Mouse (Mus musculus) MEL-GATA-1-ER (cell line): ENCODE results near the gene Rhag.

Experiments
- DNase-seq: peaks from one replicate; pipeline ENCODE4 v3.0.0-alpha.2; 2012; ENCODE audit warnings: low read depth; ENCODE audit errors: extremely low read depth

The Rhag gene

DNA sequence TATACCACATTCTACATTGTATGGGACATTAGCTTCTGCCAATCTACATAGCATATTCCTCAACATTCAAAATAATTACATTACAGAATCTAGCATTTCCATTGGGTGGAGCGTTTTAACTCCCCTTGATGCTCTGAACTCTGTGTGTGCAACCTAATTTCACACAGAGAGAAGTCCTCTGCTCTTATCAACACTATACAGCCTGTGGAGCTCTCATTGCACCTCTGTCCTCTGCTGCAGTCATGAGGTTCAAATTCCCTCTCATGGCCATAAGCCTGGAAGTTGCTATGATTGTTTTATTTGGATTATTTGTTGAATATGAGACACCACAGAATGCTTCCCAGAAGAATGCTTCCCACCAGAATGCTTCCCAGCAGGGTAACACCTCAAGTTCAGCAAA, at the start of gene Rhag:
Gene Rhag (plus strand): TSS at position 193 of the 400 bp plus-strand sequence.
- peak; percentile 91 for DNase-seq

DNA sequence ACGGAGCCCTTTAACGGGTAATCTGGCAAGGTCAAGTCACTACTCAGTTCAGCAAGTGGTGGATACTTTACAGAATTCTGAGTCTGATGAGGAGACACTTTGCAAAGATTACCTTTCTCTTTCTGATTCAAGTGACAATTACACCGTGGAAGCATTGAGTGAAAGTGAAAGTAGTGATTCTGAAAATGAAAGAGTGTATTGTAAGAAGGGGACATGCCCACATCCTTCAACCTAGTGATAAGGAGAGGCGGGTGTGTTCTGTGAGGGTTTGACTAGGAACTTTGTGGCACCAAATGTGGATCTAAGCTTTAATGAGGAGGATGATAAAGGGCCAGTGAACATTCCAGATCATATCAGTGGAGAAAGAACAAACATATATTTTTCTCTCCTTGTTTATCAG, 47.3 kb upstream of the Rhag start:
- no peak for DNase-seq

- DNase-seq = no peak
Observed at GRCm38 (mm10) chr17:40767120-40767519, 43.8 kb upstream of the Rhag start.

- DNase-seq = peak; percentile 59
Observed at GRCm38 (mm10) chr17:40789877-40790276, 21.0 kb upstream of the Rhag start.

DNA sequence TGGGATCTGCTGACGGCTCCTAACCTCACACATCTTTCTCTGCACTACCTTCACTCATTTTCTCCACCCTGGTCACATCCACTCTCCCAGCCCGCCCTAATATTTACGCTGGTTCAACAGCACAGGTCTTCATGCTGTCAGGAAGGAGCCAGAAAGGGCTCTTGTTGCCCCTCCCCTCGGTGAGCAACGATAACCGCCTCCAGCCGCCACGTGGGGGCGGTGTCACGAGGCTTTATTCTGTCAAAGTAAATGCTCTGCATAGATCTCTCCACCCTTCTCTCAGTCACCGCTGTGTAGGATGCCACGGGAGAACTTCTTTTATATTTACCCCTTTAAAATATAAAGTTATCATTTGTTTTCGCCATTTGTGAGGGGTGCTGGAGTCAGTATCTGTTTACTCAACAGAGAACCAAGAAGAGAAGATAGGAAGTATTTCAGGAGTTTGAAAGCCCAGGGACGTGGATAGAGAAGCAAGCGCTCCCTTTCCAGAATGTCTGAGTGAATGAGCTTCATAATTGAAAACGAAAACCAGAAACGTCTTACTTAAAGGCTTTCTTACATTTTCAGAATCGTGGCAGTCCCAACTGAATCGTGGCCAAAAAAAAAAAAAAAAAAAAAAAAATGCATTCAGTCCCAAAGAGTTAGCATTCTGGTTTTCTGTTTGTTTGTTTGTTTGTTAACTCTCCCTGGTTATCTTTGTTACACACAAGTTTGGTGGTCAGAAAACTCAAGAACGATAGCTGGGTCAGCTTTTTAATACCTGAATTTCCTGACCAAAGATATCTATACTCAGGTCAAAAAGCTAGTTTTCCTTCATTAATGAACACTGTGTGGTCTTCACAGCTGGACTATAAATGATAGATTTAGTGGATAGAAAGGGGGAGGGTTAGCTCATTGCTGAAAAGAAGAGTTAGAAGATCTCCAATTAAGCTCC, 16.7 kb upstream of the Rhag start:
- peak; percentile 78 for DNase-seq

DNA sequence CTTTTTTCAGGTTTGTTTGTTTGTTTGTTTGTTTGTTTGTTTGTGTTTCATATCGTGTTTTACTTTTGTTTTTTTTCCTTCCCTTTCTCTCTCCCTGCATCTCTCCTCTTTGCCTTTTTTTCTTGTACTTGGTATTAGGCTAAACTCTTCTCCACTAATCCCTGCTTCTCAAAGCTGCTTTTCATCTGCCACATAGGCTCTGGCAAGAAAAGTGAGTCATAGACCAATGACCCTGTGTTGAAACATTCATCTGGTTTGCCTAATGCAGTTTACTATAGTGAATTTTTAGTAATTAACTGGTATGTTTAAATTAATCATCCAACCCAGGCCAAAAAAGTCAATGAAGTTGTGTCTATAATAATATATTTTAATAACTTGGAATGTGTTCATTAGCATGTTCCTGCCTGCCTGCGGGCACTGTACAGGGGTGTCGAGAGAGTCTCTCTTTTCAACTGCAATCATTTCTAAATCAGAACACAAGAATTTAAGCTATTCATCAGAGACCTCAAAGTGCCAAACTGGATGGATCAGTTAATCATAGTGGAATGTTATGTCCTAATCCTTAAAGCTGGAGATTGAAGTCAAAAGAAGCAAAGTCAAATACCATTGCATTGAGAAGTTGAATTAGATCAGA, 8.1 kb upstream of the Rhag start:
- no peak for DNase-seq

DNA sequence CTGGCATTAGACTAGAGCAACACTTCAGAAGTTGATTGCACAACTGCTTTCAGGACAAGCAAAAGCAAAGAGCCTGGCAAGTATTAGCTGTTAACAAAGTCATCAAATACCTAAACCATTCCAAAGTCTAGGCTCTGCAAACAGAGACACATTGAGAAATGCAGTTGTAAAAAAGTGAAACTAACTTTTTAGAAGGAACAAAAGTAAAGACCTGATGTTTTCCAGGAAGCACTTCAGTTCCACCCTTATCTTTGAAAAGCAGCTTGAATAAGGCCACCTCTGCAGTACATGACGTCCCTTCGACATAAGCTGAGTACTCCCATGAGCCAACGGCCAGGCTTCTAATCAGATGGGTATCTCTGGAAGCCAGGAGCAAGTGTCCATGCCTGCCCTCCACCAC, 4.4 kb upstream of the Rhag start:
- DNase-seq = peak; percentile 99

- DNase-seq = no peak
Observed at GRCm38 (mm10) chr17:40806953-40807572, 3.9 kb upstream of the Rhag start, which contains the start of gene Crisp2. Crisp2 (minus strand) TSS chr17:40807003.

DNA sequence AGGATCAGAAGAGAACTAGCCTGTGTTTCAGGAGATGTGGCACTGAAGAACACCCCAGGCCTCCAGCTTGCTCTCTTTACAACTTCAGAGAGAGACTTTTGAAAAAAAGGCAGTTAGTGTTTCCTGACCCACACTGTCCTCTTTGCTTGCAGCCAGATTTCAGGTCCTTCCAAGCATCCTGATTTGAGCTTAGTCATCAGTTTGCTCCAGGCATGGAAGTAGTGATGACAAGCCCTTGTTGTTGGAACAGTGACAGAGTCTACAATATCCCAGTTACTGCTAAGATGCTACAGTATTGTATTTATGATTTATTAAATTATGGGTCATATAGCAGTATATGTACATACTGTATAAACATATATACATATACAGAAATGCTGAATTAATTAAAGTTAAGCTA, 2.9 kb upstream of the Rhag start:
- DNase-seq = no peak

- DNase-seq = no peak
Observed at GRCm38 (mm10) chr17:40811560-40811959, 634 bp downstream of the Rhag start.

- DNase-seq = no peak
Observed at GRCm38 (mm10) chr17:40812259-40812658, 1.3 kb downstream of the Rhag start.

DNA sequence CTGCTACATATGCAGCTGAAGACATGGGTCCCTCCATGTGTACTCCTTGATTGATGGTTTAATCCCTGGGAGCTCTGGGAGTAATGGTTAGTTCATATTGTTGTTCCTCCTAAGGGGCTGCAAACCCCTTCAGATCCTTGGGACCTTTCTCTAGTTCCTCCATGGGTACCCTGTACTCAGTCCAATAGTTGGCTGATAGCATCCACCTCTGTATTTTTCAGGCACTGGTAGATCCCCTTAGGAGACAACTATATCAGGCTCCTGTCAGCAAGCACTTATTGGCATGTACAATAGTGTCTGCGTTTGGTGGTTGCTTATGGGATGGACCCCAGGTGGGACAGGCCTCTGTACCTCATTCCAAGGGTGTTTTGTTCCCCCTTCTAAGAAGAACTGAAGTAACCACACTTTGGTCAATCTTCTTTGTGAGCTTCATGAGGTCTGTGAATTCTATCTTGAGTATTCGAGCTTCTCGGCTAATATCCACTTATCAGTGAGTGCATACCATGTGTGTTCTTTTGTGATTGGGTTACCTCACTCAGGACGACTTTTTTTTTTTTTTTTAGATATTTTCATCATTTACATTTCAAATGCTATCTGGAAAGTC, 6.5 kb downstream of the Rhag start:
- DNase-seq = no peak

DNA sequence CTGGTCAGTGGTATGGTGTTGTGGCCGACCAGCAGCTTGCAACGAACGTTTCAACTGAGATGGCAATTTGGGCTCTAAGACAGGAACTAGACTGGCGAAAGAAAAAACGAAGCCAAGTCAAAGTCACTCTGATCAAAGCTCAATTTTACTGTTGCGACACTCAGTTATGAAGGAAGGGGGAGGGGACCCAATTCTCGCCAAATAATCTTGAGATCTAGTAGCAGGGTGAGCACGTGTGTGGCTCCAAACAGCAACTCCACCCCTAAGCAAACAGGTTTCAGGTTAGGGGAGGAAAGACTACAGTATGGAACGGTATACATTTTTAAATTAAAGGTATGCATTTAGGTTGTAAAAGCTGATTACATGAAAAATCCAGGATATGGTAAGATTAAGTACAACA, 10.6 kb downstream of the Rhag start:
- no peak for DNase-seq

DNA sequence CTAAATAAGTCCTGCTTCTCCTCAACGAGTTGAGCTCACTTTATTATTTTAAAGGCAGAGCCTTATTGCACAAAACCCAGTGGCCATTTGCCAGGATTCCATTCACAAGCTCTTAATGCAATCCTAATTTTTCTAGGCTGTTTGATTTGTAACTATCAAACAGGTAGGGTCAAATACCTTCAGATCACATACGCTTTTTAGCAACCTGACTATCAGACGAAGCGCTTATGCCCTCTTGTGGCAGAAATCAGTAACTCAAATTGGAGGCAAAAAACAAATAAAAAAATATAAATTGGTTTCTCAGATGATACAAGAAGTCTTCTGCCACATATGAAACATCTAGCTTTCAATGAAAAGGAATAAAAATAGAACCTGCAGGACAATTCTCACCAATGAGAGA, 12.9 kb downstream of the Rhag start:
- DNase-seq = no peak

- DNase-seq = no peak
Observed at GRCm38 (mm10) chr17:40824549-40824948, 13.6 kb downstream of the Rhag start.

DNA sequence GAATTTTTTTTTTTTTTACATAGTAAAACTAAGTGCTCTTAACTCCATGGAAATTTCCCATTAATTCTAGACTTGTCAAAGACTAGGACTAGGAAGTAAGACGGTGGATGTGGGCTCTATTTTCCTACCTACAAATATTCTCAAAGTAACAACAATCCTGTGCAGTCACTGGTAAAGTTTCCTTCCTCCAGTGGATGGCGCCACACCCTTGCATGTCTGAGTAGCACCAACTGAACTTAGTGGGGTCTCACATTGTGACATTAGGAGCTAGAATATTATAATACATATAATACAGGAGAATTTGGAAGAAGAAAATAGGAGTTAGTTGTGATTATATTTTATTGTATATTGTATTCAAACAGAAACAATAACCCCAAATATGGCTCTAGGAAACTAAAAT, 20.9 kb downstream of the Rhag start:
- DNase-seq = no peak

- no peak for DNase-seq
Observed at GRCm38 (mm10) chr17:40837308-40837707, 26.4 kb downstream of the Rhag start.

DNA sequence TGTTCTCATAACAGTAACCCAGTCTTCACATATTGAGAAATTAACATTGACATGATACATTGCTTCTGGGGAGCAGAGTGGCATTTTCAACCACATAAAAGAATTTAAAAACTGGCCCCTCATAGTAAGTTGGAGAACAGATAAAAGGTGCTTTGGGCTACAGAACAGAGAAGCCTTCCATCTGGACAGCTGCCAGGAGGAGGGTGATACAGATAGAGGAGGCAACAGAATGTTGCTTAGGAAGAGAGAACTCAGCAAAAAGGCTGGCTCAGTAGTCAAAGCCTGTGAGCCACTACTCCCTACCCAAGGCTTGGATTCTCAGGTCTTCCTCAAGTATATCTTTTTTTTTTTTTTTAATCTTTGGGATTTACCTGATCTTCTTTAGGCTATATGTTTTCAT, 44.1 kb downstream of the Rhag start:
- DNase-seq = no peak

GRCm38 (mm10) chr17:40868952-40869747, 58.2 kb downstream of the Rhag start:
- DNase-seq = no peak

DNA sequence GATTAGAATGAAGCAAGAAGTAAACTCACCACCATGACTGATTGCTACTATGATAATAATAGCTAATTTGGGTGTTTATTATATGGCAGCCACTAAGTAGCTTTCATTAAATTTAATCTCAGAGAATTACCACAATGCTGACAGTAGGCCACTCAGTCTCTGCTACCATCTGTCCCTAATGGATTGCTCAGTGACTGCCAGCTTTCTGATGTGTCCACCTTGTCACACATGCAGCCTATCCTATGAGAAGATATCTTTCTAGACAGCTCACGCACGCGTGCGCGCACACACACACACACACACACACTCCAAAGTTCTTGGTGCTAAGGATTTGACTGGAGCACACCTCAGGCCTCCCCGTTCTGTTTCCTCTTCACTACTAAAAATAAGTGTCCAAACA, 61.7 kb downstream of the Rhag start:
- no peak for DNase-seq

GRCm38 (mm10) chr17:40873582-40874011, 62.7 kb downstream of the Rhag start:
- DNase-seq = peak; percentile 85
